ENCODE assay signal across 8 mouse cellular contexts in genomic region chr4:33924234-33924888, GRCm38 (mm10). TPM values are rescaled to one million over a fixed set of nuclear protein-coding genes. Genes with fewer than 3 reads are reported as not detected.
A peak's percentile ranks its signal among the peaks of the same experiment; 100 is the strongest.
DNase-seq lines count a peak whose midpoint lies in the region; ATAC-seq and TF ChIP-seq lines count a peak whose summit lies in the region.

Gene Cnr1 (plus strand): TSS chr4:33924593.

- H3K27ac ChIP-seq in spleen, adult 2 months (ENCODE audit: insufficient read depth, low read length), result peak within 1 kb of the TSS; percentile 27; the same call in 1 of the 2 replicates
- H3K27ac ChIP-seq in embryonic facial prominence, embryonic 14.5 days (replicated peaks; ENCODE audit: low read depth, low read length), result peak within 1 kb of the TSS; percentile 65
- peak within 1 kb of the TSS; percentile 87 for H3K27ac ChIP-seq in limb, embryonic 12.5 days
- peak within 1 kb of the TSS; percentile 92 for H3K27ac ChIP-seq in midbrain, embryonic 14.5 days (replicated peaks; ENCODE audit: low read depth, low read length)
- peak within 1 kb of the TSS; percentile 72 for H3K27ac ChIP-seq in stomach, embryonic 15.5 days

- DNase-seq in spleen, adult 2 months (ENCODE audit: low read depth in 1 of 2, low spot score in 2 of 2), result no peak
- no peak for DNase-seq in spleen, adult 12 weeks (ENCODE audit: low spot score)
- DNase-seq in embryonic facial prominence, embryonic 14.5 days (ENCODE audit: low spot score), result peak; percentile 81
- DNase-seq in heart, adult 9 months (ENCODE audit: low spot score in 2 of 2), result peak; percentile 3 to 16
- DNase-seq in kidney, adult 8-10 months, result peak; percentile 26 to 33
- peak; percentile 88 for DNase-seq in midbrain, embryonic 14.5 days

- H3K27me3 ChIP-seq in spleen, adult 2 months (ENCODE audit: control insufficient read depth, insufficient read depth, low read length), result peaks cover 15% of the 10 kb centered on the region
- peaks cover 6% of the 10 kb centered on the region for H3K27me3 ChIP-seq in embryonic facial prominence, embryonic 14.5 days (replicated peaks; ENCODE audit: control insufficient read depth, insufficient read depth, low read length)
- H3K27me3 ChIP-seq in limb, embryonic 12.5 days, result peaks cover 21% of the 10 kb centered on the region
- no peaks in the 10 kb centered on the region for H3K27me3 ChIP-seq in midbrain, embryonic 14.5 days (ENCODE audit: control insufficient read depth, insufficient read depth, low read length)
- H3K27me3 ChIP-seq in stomach, embryonic 15.5 days (replicated peaks), result peaks cover 12% of the 10 kb centered on the region

- no peak for TF ChIP-seq POLR2A in spleen, adult 2 months (IDR thresholded peaks at IDR 0.05; ENCODE audit: low read depth, low read length)

- WGBS in spleen, adult 2 months, result 2% methylated on average over 66 of the region's 77 CpGs
- 0% methylated on average over 18 of the region's 77 CpGs for whole genome bisulfite sequencing in embryonic facial prominence, embryonic 14.5 days
- WGBS in limb, embryonic 12.5 days, result under 1% methylated on average over 76 of the region's 77 CpGs
- under 1% methylated on average over 69 of the region's 77 CpGs for WGBS in midbrain, embryonic 14.5 days
- WGBS in stomach, embryonic 15.5 days, result under 1% methylated on average over 67 of the region's 77 CpGs

- H3K4me2 ChIP-seq in embryonic facial prominence, embryonic 14.5 days (ENCODE audit: low read depth, low read length), result peak within 1 kb of the TSS; percentile 97
- peak within 1 kb of the TSS; percentile 93 for H3K4me2 ChIP-seq in limb, embryonic 12.5 days
- H3K4me2 ChIP-seq in midbrain, embryonic 14.5 days (ENCODE audit: low read length), result peak within 1 kb of the TSS; percentile 88
- peak within 1 kb of the TSS; percentile 98 for H3K4me2 ChIP-seq in stomach, embryonic 15.5 days

- H3K4me1 ChIP-seq in spleen, adult 2 months (ENCODE audit: control insufficient read depth, insufficient read depth, insufficient read length), result no peaks in the 10 kb centered on the region; the same call in 1 of the 2 replicates
- H3K4me1 ChIP-seq in embryonic facial prominence, embryonic 14.5 days (ENCODE audit: control insufficient read depth, insufficient read depth, low read length), result peaks cover 7% of the 10 kb centered on the region; the same call in 1 of the 2 replicates
- 0 out of 2 replicates have a peak, but pooled peaks cover 10% of the 10 kb centered on the region for H3K4me1 ChIP-seq in limb, embryonic 12.5 days (replicated peaks)
- H3K4me1 ChIP-seq in midbrain, embryonic 14.5 days (ENCODE audit: control insufficient read depth, insufficient read depth, low read length), result peaks cover 10% of the 10 kb centered on the region; the same call in 1 of the 2 replicates
- H3K4me1 ChIP-seq in stomach, embryonic 15.5 days, result 0 out of 2 replicates have a peak, but pooled peaks cover 5% of the 10 kb centered on the region

- ATAC-seq in embryonic facial prominence, embryonic 14.5 days (ENCODE audit: low read depth), result peak; percentile 84
- peak; percentile 81 for ATAC-seq in limb, embryonic 12.5 days (ENCODE audit: insufficient number of reproducible peaks, insufficient read depth, low FRiP score, low TSS enrichment, low read depth)
- peak; percentile 90 for ATAC-seq in midbrain, embryonic 14.5 days (ENCODE audit: low FRiP score, low TSS enrichment)
- peak; percentile 96 for ATAC-seq in stomach, embryonic 15.5 days (ENCODE audit: insufficient read depth, low FRiP score, low read depth)

- peak within 1 kb of the TSS; percentile 49 for H3K4me3 ChIP-seq in spleen, adult 2 months (ENCODE audit: extremely low read depth, insufficient read depth, insufficient read length)
- H3K4me3 ChIP-seq in embryonic facial prominence, embryonic 14.5 days (ENCODE audit: low read depth, low read length), result peak within 1 kb of the TSS; percentile 71
- peak within 1 kb of the TSS; percentile 66 for H3K4me3 ChIP-seq in limb, embryonic 12.5 days (replicated peaks)
- H3K4me3 ChIP-seq in midbrain, embryonic 14.5 days (replicated peaks; ENCODE audit: low read depth, low read length), result peak within 1 kb of the TSS; percentile 75
- peak within 1 kb of the TSS; percentile 55 for H3K4me3 ChIP-seq in stomach, embryonic 15.5 days (replicated peaks)

- H3K36me3 ChIP-seq in spleen, adult 2 months (ENCODE audit: control insufficient read depth, insufficient read depth, low read length), result no peaks in the 10 kb centered on the region
- no peaks in the 10 kb centered on the region for H3K36me3 ChIP-seq in embryonic facial prominence, embryonic 14.5 days (ENCODE audit: control insufficient read depth, insufficient read depth, low read length)
- H3K36me3 ChIP-seq in limb, embryonic 12.5 days, result no peaks in the 10 kb centered on the region
- no peaks in the 10 kb centered on the region for H3K36me3 ChIP-seq in midbrain, embryonic 14.5 days (ENCODE audit: control insufficient read depth, insufficient read depth, low read length)
- no peaks in the 10 kb centered on the region for H3K36me3 ChIP-seq in stomach, embryonic 15.5 days

- no peak for TF ChIP-seq CTCF in spleen, adult 2 months (IDR thresholded peaks at IDR 0.05; ENCODE audit: extremely low read depth, insufficient read depth, insufficient read length, insufficient replicate concordance)

- H3K9ac ChIP-seq in embryonic facial prominence, embryonic 14.5 days (ENCODE audit: low read depth, low read length), result peak within 1 kb of the TSS; percentile 78
- H3K9ac ChIP-seq in limb, embryonic 12.5 days (replicated peaks), result peak within 1 kb of the TSS; percentile 84
- peak within 1 kb of the TSS; percentile 93 for H3K9ac ChIP-seq in midbrain, embryonic 14.5 days (replicated peaks; ENCODE audit: low read length)
- peak within 1 kb of the TSS; percentile 31 for H3K9ac ChIP-seq in stomach, embryonic 15.5 days

- no peaks in the 10 kb centered on the region for H3K9me3 ChIP-seq in embryonic facial prominence, embryonic 14.5 days (ENCODE audit: control insufficient read depth, low read length)
- no peaks in the 10 kb centered on the region for H3K9me3 ChIP-seq in limb, embryonic 12.5 days
- H3K9me3 ChIP-seq in midbrain, embryonic 14.5 days (ENCODE audit: control insufficient read depth, low read length), result no peaks in the 10 kb centered on the region
- no peaks in the 10 kb centered on the region for H3K9me3 ChIP-seq in stomach, embryonic 15.5 days

RNA-seq across cellular contexts. Expression of gene Cnr1, which starts in this region (rescaled TPM):
- 0.55 and 0.82 TPM in 2 replicates for polyA plus RNA-seq in spleen, adult 2 months (2012; rRNA removed)
- polyA plus RNA-seq in embryonic facial prominence, embryonic 14.5 days (2014; fragmentation: Nextera tagmentation; extraction: Ambion mirVana), result 6.4 and 7.9 TPM in 2 replicates
- polyA plus RNA-seq in limb, embryonic 12.5 days (2016; fragmentation: Nextera tagmentation; extraction: Ambion mirVana), result 5.2 and 6.2 TPM in 2 replicates
- polyA plus RNA-seq in midbrain, embryonic 14.5 days (2014; fragmentation: Nextera tagmentation; extraction: Ambion mirVana), result 75.5 and 80.8 TPM in 2 replicates
- polyA plus RNA-seq in stomach, embryonic 15.5 days (2015; fragmentation: Nextera tagmentation; extraction: Ambion mirVana), result 2.7 and 3.6 TPM in 2 replicates

Comparison
In these comparisons a context has a peak if more than half of its experiments do, and no peak if none do; other contexts are left out.
1. DNase-seq: peak in embryonic facial prominence, embryonic 14.5 days (single experiment), heart, adult 9 months (2 of 2), kidney, adult 8-10 months (2 of 2) and midbrain, embryonic 14.5 days (single experiment); none in spleen, adult 2 months (0 of 2) and spleen, adult 12 weeks (single experiment).
2. H3K27ac ChIP-seq: peak in every context shown above with its lines; median percentile 92 in midbrain, embryonic 14.5 days; 87 in limb, embryonic 12.5 days; 72 in stomach, embryonic 15.5 days; 65 in embryonic facial prominence, embryonic 14.5 days; 27 in spleen, adult 2 months.
3. H3K9ac ChIP-seq: peak in every context shown above with its lines; median percentile 93 in midbrain, embryonic 14.5 days; 84 in limb, embryonic 12.5 days; 78 in embryonic facial prominence, embryonic 14.5 days; 31 in stomach, embryonic 15.5 days.
4. Peak in every context shown above with its lines, with median percentiles within 50 percentile points of each other: H3K4me3 ChIP-seq, ATAC-seq and H3K4me2 ChIP-seq.